Mouse (Mus musculus) inflammation-experienced regulatory T-cells (primary cell): ENCODE results near the gene Ccr1. TPM values are rescaled to one million over a fixed set of nuclear protein-coding genes. Genes with fewer than 3 reads are reported as not detected.

Experiments used
- polyA plus RNA-seq, 2 experiments: library from polyadenylated mRNA; unstranded; fragments of 100-300 nt; shearing (Covaris generic); gene quantifications; one replicate each; pipeline ENCODE4 v1.2.1; 2017

Gene Ccr1
- polyA plus RNA-seq, result under 1 TPM; 0.32 to 0.43 TPM

GRCm38 (mm10) chr9:123968290-123968912 lies at the start of gene Ccr1:
Gene Ccr1, minus strand, starts transcription at chr9:123968692.

GRCm38 (mm10) chr9:123978308-123978707 lies 9.8 kb upstream of the Ccr1 start, which contains the start of gene Ccr1l1:
Gene Ccr1l1, minus strand, starts transcription at chr9:123978408.

Other genes with a start within 250 kb of the Ccr1 start
- 100 to 1,000 TPM in 1 of 2 experiments, 10 to 100 TPM in 1; 18.8 to 288 TPM for gene Cxcr6, start 162.2 kb downstream of the Ccr1 start, polyA plus RNA-seq
- gene Fyco1, start 116.8 kb downstream of the Ccr1 start, polyA plus RNA-seq, result 10 to 100 TPM; 37.2 to 44.6 TPM
- 1 to 10 TPM in 1 of 2 experiments, under 1 TPM in 1; 0.24 to 2.7 TPM for gene Xcr1, start 106.7 kb downstream of the Ccr1 start, polyA plus RNA-seq
- gene Ccr1l1, start 9.7 kb upstream of the Ccr1 start, polyA plus RNA-seq, result 1 to 10 TPM in 1 of 2 experiments, not detected in 1; 1.4 TPM
- 1 to 10 TPM; 1.4 to 1.8 TPM for gene Ccr3, start 53.3 kb upstream of the Ccr1 start, polyA plus RNA-seq
- 100 to 1,000 TPM in 1 of 2 experiments, 10 to 100 TPM in 1; 24.3 to 157 TPM for gene Ccr2, start 133.3 kb upstream of the Ccr1 start, polyA plus RNA-seq
- 10 to 100 TPM in 1 of 2 experiments, 1 to 10 TPM in 1; 5.5 to 10.8 TPM for gene Ccr5, start 152.9 kb upstream of the Ccr1 start, polyA plus RNA-seq